Mouse (Mus musculus) gastrocnemius, postnatal 36 days (tissue): ENCODE measurements at regions not wholly inside any gene's neighbourhood (a gene's known extent, or its start where the extent isn't known, plus 50 kb on each side); places are given as distances from the start of the nearest gene placed in this dataset.

Experiments used
- DNase-seq, 2 experiments: peaks; one replicate each; pipeline ENCODE4 v3.0.0; 2022
- intact Hi-C: fragments of 180-260 bp; cut with DNase I; formaldehyde crosslinking; loops from one replicate; pipeline ENCODE4 v1.15.1; 2025

DNA sequence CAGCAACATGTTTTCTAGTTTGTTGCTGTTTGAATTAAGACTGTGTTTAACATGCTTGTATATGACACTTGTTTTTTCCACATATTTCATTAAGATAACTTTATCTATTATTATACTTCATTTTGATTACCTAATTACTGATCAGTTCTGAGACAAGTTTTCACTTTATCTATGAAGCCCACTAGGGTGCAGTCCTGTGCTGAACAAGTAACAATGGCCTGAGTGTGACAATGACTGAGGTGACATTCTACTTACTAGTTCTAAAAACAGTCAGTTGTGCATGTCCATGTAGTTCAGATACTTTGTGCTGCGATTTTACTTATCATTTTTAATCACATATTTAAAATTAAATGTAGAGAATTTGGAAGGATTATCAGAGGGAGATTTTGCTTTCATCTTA is 1795.2 kb upstream of the Gm37988 start:
- intact Hi-C loops = no loop called here
- DNase-seq = no peak

DNA sequence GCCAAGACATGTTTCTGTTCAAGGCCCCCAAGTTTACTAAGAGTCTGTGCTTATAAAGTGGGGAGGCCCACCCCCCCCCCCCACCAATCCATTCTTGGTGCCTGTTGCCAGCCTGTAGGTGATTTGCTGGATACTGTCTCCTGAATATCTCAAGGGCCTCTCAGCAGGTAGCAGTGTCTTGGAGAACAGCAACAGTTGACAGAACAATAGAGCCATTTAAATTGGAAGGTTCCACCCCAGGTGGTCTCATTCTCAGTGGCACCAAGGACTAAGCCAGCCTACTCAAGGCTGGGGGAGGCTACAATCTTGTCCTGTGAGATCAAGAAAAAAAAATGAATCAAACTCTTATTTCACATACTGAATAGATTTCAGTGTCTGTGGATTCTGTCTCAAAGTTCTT is 1744.9 kb upstream of the Gm37988 start:
- no peak for DNase-seq
- intact Hi-C loops = no loop called here

DNA sequence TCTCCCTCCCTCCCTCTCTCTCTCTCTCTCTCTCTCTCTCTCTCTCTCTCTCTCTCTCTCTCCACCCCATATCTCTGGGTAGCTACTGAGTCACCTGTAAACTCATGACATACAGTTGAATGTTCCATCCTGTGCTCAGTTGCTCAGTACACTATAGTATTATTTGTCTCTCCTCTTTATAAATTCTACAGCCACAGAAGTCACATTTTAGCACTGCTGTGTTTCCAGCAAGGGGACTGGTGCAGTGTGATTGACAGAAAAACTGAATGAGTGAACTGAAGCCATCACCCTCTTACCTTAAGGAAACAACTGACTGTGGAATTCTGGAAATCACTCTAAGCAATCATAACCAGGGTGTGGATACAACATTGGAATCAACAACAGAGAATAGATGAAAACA is 1713.3 kb upstream of the Gm37988 start:
- intact Hi-C loops = no loop called here

DNA sequence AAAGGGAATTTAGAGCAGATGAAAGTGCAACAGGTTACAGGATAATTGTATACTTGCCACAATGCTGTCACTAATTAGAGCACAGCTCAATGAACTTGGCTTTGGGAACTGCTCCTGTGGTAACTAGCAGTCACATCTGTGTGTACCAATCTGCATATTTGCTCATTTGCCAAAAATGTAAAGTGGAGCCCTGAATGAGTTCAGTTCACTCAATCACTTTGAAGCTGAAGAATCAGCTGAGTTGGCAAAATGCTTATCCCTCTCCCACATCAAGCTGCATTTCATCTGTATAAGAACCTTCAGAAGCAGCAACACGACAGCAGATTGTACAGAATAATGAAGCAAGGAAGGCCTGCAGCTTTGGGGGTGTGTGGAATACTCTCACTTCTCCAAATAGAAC is 1712.8 kb upstream of the Gm37988 start:
- DNase-seq = no peak
- intact Hi-C loops = no loop called here

More for the DNA sequence above, 1713.3 kb upstream of the Gm37988 start:
- no peak for DNase-seq

DNA sequence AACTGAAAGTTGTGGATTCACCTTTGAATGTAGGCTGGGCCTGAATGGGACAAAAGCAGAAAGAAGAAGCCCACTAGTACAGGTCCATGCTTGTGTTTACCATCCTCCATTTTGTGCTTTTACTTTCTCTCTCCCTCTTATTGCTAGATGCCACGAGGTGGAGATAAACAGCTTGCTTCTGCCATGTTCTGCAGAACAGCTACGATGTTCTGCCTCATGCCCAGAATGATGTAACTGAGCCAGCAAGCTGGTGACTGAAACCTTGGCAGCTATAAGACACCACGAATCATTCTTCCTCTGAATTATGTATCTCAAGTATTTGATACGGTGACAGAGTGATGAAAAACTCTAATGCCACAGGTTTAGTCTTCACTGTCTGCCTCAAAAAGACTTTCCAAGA is 1694.1 kb upstream of the Gm37988 start:
- DNase-seq = no peak
- intact Hi-C loops = no loop called here

DNA sequence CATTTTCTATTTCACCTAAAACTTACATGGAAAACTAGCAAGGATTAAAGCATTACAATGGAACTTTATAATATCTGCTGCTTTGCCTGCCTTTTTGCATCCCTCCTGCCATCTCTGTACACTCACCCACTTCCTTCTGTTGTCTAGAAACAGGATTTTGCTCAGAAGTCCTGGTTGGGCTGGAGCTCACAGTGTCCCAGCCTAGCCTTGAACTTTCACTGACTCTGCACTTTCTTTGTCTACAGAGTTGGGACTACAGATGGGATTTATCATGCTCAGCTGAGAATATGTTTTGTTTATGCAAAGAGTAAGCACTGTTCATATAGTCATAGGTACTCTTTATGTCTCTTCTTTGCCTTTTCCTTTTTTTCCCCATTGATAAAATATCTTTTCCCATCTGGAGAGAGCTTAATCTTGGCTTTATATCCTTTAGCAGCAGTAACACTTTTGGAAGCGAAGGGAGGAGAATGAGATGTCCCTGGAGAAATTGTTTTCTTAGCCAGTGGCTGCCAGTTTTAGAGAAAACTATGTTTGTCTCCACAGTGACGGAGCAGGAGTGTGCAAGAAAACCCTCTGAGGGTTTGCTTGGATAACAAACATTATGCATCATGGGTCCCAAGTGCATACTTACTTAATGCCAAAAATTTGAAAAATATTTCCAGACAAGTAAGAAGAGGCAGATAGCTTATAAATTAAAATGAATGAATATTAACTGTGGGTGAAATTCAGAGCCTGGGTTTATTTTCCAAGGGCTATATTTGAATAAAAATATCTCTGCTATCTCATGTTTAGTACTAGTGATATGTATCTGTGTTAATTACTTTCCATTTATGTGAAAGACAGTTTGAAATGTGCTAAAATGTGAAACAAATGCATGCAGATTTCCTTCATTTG is 1687.9 kb upstream of the Gm37988 start:
- DNase-seq = no peak
- intact Hi-C loops = no loop called here

DNA sequence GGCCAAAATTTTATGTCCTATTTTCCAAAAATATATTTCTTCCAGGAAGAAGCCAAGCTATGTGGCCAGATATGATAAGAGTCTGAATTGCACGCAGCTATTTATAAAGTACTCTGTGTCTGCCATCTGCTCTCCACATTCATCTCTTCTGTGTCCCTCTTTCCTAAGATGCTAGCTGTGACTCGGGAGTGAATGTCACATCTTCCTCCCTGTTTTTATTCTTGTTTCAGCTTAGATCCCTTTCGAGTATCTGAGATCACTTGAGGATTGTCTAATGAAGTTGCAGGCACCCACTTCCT is 1687.4 kb upstream of the Gm37988 start:
- intact Hi-C loops = no loop called here
- DNase-seq = no peak

DNA sequence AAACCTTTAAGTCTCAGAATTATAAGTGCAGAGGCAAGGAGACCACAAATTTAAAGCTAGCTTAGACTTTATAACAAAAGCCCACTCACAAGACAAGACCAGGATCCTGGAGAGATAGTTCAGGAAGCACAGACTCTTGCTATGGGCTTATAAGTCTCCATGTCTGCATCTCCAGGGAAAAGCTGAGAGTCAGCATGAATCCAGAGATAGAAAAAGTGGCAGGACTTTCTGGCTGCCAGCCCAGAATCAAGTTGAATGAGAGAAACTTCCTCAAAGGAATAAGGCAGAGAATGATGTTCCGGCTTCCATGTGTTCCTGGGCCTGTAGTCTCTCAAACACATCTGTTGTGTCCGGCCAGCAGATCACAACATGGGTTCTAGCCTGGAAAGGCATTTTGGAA is 1686.4 kb upstream of the Gm37988 start:
- intact Hi-C loops = no loop called here

DNA sequence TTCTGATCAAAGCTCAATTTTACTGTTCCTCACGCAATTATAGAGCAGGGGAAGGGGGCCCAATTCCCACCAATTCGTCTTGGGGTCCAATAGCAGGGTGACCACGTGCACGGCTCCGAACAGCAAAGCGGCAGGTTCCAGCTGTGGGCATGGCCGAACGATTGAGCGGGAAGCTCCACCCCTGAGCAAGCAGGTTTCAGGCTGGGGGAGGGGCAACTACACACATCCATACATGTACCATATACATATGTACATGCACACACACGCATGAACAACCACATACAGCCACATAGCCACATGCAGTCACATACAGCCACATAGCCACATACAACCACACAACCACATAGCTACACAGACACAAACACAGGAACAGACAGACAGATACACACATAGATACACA is 1685.9 kb upstream of the Gm37988 start:
- DNase-seq = no peak
- intact Hi-C loops = no loop called here

More for the DNA sequence above, 1686.4 kb upstream of the Gm37988 start:
- DNase-seq = peak in 1 of 2 experiments; percentile 8
